Mouse (Mus musculus) stomach, embryonic 16.5 days (tissue): ENCODE data around the gene Hoxc12. TPM values are rescaled to one million over a fixed set of nuclear protein-coding genes. Genes with fewer than 3 reads are reported as not detected.

Experiments used
- ATAC-seq: fragments of 200-750 bp; cut with Nextera tagmentation; 2 replicates; pipeline ENCODE4 v1.8.0; 2017; ENCODE audit warnings: moderate number of reproducible peaks, moderate TSS enrichment; ENCODE audit not compliant: insufficient read depth, low FRiP score
- H3K27ac ChIP-seq: fragments of 300-500 bp; sonication (generic); 2 replicates; pipeline ENCODE4 v1.5.1; 2014; ENCODE audit warnings: low read length
- H3K27me3 ChIP-seq: fragments of 300-500 bp; sonication (generic); 2 replicates; pipeline ENCODE4 v1.6.1; 2014; ENCODE audit warnings: low read length, control low read depth, mixed read lengths; ENCODE audit not compliant: control insufficient read depth, insufficient read depth
- H3K36me3 ChIP-seq: fragments of 300-500 bp; sonication (generic); 2 replicates; pipeline ENCODE4 v1.6.1; 2014; ENCODE audit warnings: low read length; ENCODE audit not compliant: control insufficient read depth, insufficient read depth
- H3K4me1 ChIP-seq: fragments of 300-500 bp; sonication (generic); 2 replicates; pipeline ENCODE4 v1.6.1; 2014; ENCODE audit warnings: low read length, control low read depth, mixed read lengths; ENCODE audit not compliant: control insufficient read depth, insufficient read depth
- H3K4me2 ChIP-seq: fragments of 300-500 bp; sonication (generic); 2 replicates; pipeline ENCODE4 v1.6.1; 2014; ENCODE audit warnings: low read depth, low read length, mixed read lengths
- H3K4me3 ChIP-seq: fragments of 300-500 bp; sonication (generic); replicated peaks from 2 replicates; pipeline ENCODE4 v1.5.1; 2014; ENCODE audit warnings: mild to moderate bottlenecking, low read length
- H3K9ac ChIP-seq: fragments of 300-500 bp; sonication (generic); 2 replicates; pipeline ENCODE4 v1.6.1; 2014; ENCODE audit warnings: low read length
- H3K9me3 ChIP-seq: fragments of 300-500 bp; sonication (generic); replicated peaks from 2 replicates; pipeline ENCODE4 v1.6.1; 2016; ENCODE audit warnings: low read length, control low read depth; ENCODE audit not compliant: control insufficient read depth
- WGBS: fragments of 180-500 bp; shearing (Covaris S2); extraction: QIAGEN DNeasy Blood & Tissue Kit; methylation state at CpG from one replicate; pipeline ENCODE4 v1.1.7; 2014; 5-methylcytosine and 5-hydroxymethylcytosine counted together
- polyA plus RNA-seq: library from polyadenylated mRNA; unstranded; fragments of >200 nt; fragmentation: Nextera tagmentation; extraction: Ambion mirVana; gene quantifications from 2 replicates; pipeline ENCODE4 v1.2.1, GENCODE M21; 2015

The Hoxc12 gene
- polyA plus RNA-seq, 1 experiment from 2014 or later, result not detected

GRCm38 (mm10) chr15:102967312-102967510 is 30.7 kb downstream of the Hoxc12 start, which contains the start of gene Hoxc5:
TSS of gene Hoxc5 (plus strand) at chr15:102967443.
- ATAC-seq, result no peak
- no peaks in the 10 kb centered on the region for H3K9me3 ChIP-seq
- H3K4me1 ChIP-seq, result no peaks in the 10 kb centered on the region
- H3K27me3 ChIP-seq, result peaks cover 96% of the 10 kb centered on the region
- H3K36me3 ChIP-seq, result no peaks in the 10 kb centered on the region
- WGBS, result 6% methylated on average over 12 of the region's 12 CpGs
- peak within 1 kb of the TSS; percentile 4; the same call in 1 of the 2 replicates for H3K4me3 ChIP-seq
- H3K9ac ChIP-seq, result no peak within 1 kb of the TSS
- H3K4me2 ChIP-seq, result peak within 1 kb of the TSS; percentile 33; the same call in 1 of the 2 replicates
- H3K27ac ChIP-seq, result no peak within 1 kb of the TSS

- H3K4me2 ChIP-seq, result no peak overlapping the region
Observed at GRCm38 (mm10) chr15:102967511-102968397, 31.2 kb downstream of the Hoxc12 start.

GRCm38 (mm10) chr15:102969296-102969695 is 32.7 kb downstream of the Hoxc12 start:
- Histone ChIP-seq H3K4me1 (no peaks in the 10 kb centered on the region), H3K27ac (no peak overlapping the region), H3K9me3 (no peaks in the 10 kb centered on the region), H3K36me3 (no peaks in the 10 kb centered on the region), H3K9ac (no peak overlapping the region), H3K4me3 (no peak overlapping the region), H3K4me2 (no peak overlapping the region), H3K27me3 (peaks cover 96% of the 10 kb centered on the region)
- WGBS, result 47% methylated on average over 1 of the region's 1 CpGs
- ATAC-seq, result no peak

More at GRCm38 (mm10) chr15:102967511-102968397, 31.2 kb downstream of the Hoxc12 start:
- no peaks in the 10 kb centered on the region for H3K36me3 ChIP-seq
- no peak overlapping the region for H3K27ac ChIP-seq
- H3K9me3 ChIP-seq, result no peaks in the 10 kb centered on the region
- H3K4me3 ChIP-seq, result no peak overlapping the region
- H3K4me1 ChIP-seq, result no peaks in the 10 kb centered on the region
- H3K9ac ChIP-seq, result no peak overlapping the region
- 3% methylated on average over 34 of the region's 34 CpGs for WGBS
- peaks cover 95% of the 10 kb centered on the region for H3K27me3 ChIP-seq
- no peak for ATAC-seq

- 2% methylated on average over 12 of the region's 12 CpGs for whole genome bisulfite sequencing
- Histone ChIP-seq H3K9me3 (no peaks in the 10 kb centered on the region), H3K36me3 (no peaks in the 10 kb centered on the region), H3K9ac (no peak overlapping the region), H3K27ac (no peak overlapping the region), H3K27me3 (peaks cover 93% of the 10 kb centered on the region), H3K4me2 (no peak overlapping the region), H3K4me3 (no peak overlapping the region), H3K4me1 (no peaks in the 10 kb centered on the region)
- no peak for ATAC-seq
Observed at GRCm38 (mm10) chr15:102970740-102971139, 34.2 kb downstream of the Hoxc12 start.

GRCm38 (mm10) chr15:102972254-102972653 is 35.7 kb downstream of the Hoxc12 start:
- H3K36me3 ChIP-seq, result no peaks in the 10 kb centered on the region
- H3K9me3 ChIP-seq, result no peaks in the 10 kb centered on the region
- ATAC-seq, result no peak
- H3K4me1 ChIP-seq, result 0 out of 2 replicates have a peak, but pooled peaks cover 3% of the 10 kb centered on the region
- H3K27me3 ChIP-seq, result peaks cover 90% of the 10 kb centered on the region
- no peak overlapping the region for H3K4me3 ChIP-seq
- H3K27ac ChIP-seq, result no peak overlapping the region
- H3K4me2 ChIP-seq, result no peak overlapping the region
- WGBS, result 3% methylated on average over 21 of the region's 21 CpGs
- no peak overlapping the region for H3K9ac ChIP-seq

GRCm38 (mm10) chr15:102972753-102973152 is 36.2 kb downstream of the Hoxc12 start:
- Histone ChIP-seq H3K9me3 (no peaks in the 10 kb centered on the region), H3K4me2 (no peak overlapping the region), H3K4me1 (0 out of 2 replicates have a peak, but pooled peaks cover 3% of the 10 kb centered on the region), H3K9ac (no peak overlapping the region), H3K27ac (no peak overlapping the region), H3K36me3 (no peaks in the 10 kb centered on the region), H3K4me3 (no peak overlapping the region), H3K27me3 (peaks cover 90% of the 10 kb centered on the region)
- 3% methylated on average over 6 of the region's 6 CpGs for WGBS
- ATAC-seq, result no peak

- Histone ChIP-seq H3K4me2 (no peak overlapping the region), H3K4me3 (no peak overlapping the region), H3K36me3 (no peaks in the 10 kb centered on the region), H3K9me3 (no peaks in the 10 kb centered on the region), H3K4me1 (0 out of 2 replicates have a peak, but pooled peaks cover 3% of the 10 kb centered on the region), H3K9ac (no peak overlapping the region), H3K27me3 (peaks cover 93% of the 10 kb centered on the region), H3K27ac (no peak overlapping the region)
- ATAC-seq, result no peak
- 7% methylated on average over 7 of the region's 7 CpGs for WGBS
Observed at GRCm38 (mm10) chr15:102975034-102975433, 38.5 kb downstream of the Hoxc12 start.

- H3K9ac ChIP-seq, result no peak overlapping the region
- H3K4me2 ChIP-seq, result no peak overlapping the region
- peaks cover 91% of the 10 kb centered on the region for H3K27me3 ChIP-seq
- H3K36me3 ChIP-seq, result no peaks in the 10 kb centered on the region
- 0 out of 2 replicates have a peak, but pooled peaks cover 3% of the 10 kb centered on the region for H3K4me1 ChIP-seq
- no peak for ATAC-seq
- H3K27ac ChIP-seq, result no peak overlapping the region
- 2% methylated on average over 21 of the region's 21 CpGs for WGBS
- no peak overlapping the region for H3K4me3 ChIP-seq
- no peaks in the 10 kb centered on the region for H3K9me3 ChIP-seq
Observed at GRCm38 (mm10) chr15:102975688-102976111, 39.1 kb downstream of the Hoxc12 start.

GRCm38 (mm10) chr15:102976171-102976570 is 39.6 kb downstream of the Hoxc12 start, which contains the start of gene Hoxc9:
TSS of gene Hoxc9 (plus strand) at chr15:102976439.
- Histone ChIP-seq H3K27me3 (peaks cover 90% of the 10 kb centered on the region), H3K27ac (no peak within 1 kb of the TSS), H3K4me2 (peak within 1 kb of the TSS; percentile 27; the same call in 1 of the 2 replicates), H3K9me3 (no peaks in the 10 kb centered on the region), H3K36me3 (no peaks in the 10 kb centered on the region), H3K4me1 (0 out of 2 replicates have a peak, but pooled peaks cover 3% of the 10 kb centered on the region), H3K4me3 (peak within 1 kb of the TSS; percentile 25), H3K9ac (no peak within 1 kb of the TSS)
- WGBS, result 2% methylated on average over 20 of the region's 20 CpGs
- ATAC-seq, result no peak
